Mouse (Mus musculus) embryonic facial prominence, embryonic 12.5 days (tissue): ENCODE results near the gene Sprr2a1. TPM values are rescaled to one million over a fixed set of nuclear protein-coding genes. Genes with fewer than 3 reads are reported as not detected.
"Not testable (repeated sequence)": the region's sequence is repeated elsewhere in the genome, so short reads cannot be mapped to it uniquely, and the experiment has no call there.

Experiments used
- ATAC-seq: fragments of 200-750 bp; cut with Nextera tagmentation; 2 replicates; pipeline ENCODE4 v1.8.0; 2017; ENCODE audit not compliant: insufficient number of reproducible peaks, insufficient read depth, low FRiP score, low TSS enrichment
- H3K27ac ChIP-seq: fragments of 300-500 bp; sonication (generic); 2 replicates; pipeline ENCODE4 v1.5.1; 2016; ENCODE audit warnings: mild to moderate bottlenecking
- H3K27me3 ChIP-seq: fragments of 300-500 bp; sonication (generic); 2 replicates; pipeline ENCODE4 v1.6.1; 2016; ENCODE audit warnings: mild to moderate bottlenecking, moderate library complexity
- H3K36me3 ChIP-seq: fragments of 300-500 bp; sonication (generic); 2 replicates; pipeline ENCODE4 v1.6.1; 2016; ENCODE audit warnings: mild to moderate bottlenecking
- H3K4me1 ChIP-seq: fragments of 300-500 bp; sonication (generic); 2 replicates; pipeline ENCODE4 v1.6.1; 2016
- H3K4me2 ChIP-seq: fragments of 300-500 bp; sonication (generic); replicated peaks from 2 replicates; pipeline ENCODE4 v1.6.1; 2016; ENCODE audit warnings: mild to moderate bottlenecking, moderate library complexity
- H3K4me3 ChIP-seq: fragments of 300-500 bp; sonication (generic); 2 replicates; pipeline ENCODE4 v1.5.1; 2016; ENCODE audit warnings: mild to moderate bottlenecking
- H3K9ac ChIP-seq: fragments of 300-500 bp; sonication (generic); 2 replicates; pipeline ENCODE4 v1.6.1; 2016; ENCODE audit warnings: mild to moderate bottlenecking, moderate library complexity
- H3K9me3 ChIP-seq: fragments of 300-500 bp; sonication (generic); 2 replicates; pipeline ENCODE4 v1.6.1; 2016; ENCODE audit warnings: mild to moderate bottlenecking, moderate library complexity
- WGBS: fragments of 180-500 bp; shearing (Covaris S2); methylation state at CpG from one replicate; pipeline ENCODE4 v1.1.7; 2016; 5-methylcytosine and 5-hydroxymethylcytosine counted together
- polyA plus RNA-seq: library from polyadenylated mRNA; unstranded; fragments of >200 nt; fragmentation: Nextera tagmentation; extraction: Ambion mirVana; gene quantifications from 2 replicates; pipeline ENCODE4 v1.2.1, GENCODE M21; 2016

Sprr2a1 gene
- not detected in 2 replicates for polyA plus RNA-seq

DNA sequence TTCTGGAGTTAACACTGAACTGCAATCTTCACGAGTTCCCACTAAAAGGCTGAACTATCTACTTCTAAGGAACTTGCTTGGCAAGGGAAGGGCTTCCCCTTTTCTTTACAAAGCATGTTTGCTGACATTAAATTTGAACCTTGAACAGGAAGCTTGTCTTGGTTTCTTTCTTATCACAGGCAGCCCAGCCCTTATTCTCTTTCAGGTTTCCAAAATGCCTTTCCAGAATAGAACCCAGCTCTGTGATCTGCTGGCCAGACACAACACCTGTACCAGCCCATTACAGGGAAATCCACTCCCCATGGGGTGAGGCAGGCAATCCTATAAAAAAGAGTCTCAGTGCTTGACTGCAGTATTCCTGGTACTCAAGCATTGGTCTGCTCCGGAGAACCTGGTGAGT, at the start of gene Sprr2a1, which contains the start of gene Sprr2a2:
Sprr2a1 (plus strand) TSS at position 231 of the 400 bp plus-strand sequence.
Sprr2a2 (plus strand) TSS at position 352 of the 400 bp plus-strand sequence.
- not testable (repeated sequence) for H3K4me1 ChIP-seq, H3K9ac ChIP-seq, H3K4me3 ChIP-seq, H3K4me2 ChIP-seq, H3K9me3 ChIP-seq, H3K27ac ChIP-seq, ATAC-seq, H3K27me3 ChIP-seq, H3K36me3 ChIP-seq
- no CpG with 5 or more reads among the region's 2 CpGs for WGBS

DNA sequence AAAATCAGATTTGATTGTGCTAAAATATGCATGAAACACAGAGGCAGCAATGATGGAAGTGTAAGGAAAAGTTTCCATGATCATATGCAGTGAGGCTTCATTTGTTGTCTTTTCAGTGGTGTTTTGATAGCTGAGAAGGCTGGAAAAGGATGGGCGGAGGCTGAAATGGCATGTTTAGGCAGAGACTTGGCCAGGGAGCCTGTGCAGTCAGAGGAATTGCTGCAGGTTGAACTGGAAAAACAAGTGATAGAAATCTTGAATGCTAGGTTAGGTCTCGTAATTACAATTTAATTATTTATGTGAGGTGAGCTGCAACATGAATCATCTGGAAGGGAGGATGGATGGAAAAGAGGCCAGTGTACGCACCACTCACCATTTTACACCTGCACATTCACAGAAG, 45.8 kb upstream of the Sprr2a1 start:
- Histone ChIP-seq H3K36me3 (no peaks in the 10 kb centered on the region), H3K4me2 (no peak overlapping the region), H3K4me3 (no peak overlapping the region), H3K9me3 (no peaks in the 10 kb centered on the region), H3K4me1 (no peaks in the 10 kb centered on the region), H3K27me3 (no peaks in the 10 kb centered on the region), H3K27ac (no peak overlapping the region), H3K9ac (no peak overlapping the region)
- WGBS: 81% methylated on average over 3 of the region's 3 CpGs
- no peak for ATAC-seq

GRCm38 (mm10) chr3:92176880-92177279, 38.7 kb upstream of the Sprr2a1 start:
- Histone ChIP-seq H3K27me3 (no peaks in the 10 kb centered on the region), H3K4me3 (no peak overlapping the region), H3K9ac (no peak overlapping the region), H3K4me2 (no peak overlapping the region), H3K4me1 (no peaks in the 10 kb centered on the region), H3K9me3 (no peaks in the 10 kb centered on the region), H3K36me3 (no peaks in the 10 kb centered on the region), H3K27ac (no peak overlapping the region)
- ATAC-seq: no peak
- WGBS: 63% methylated on average over 1 of the region's 1 CpGs

- ATAC-seq: 0 out of 2 replicates have a peak, but pooled peaks have one; percentile 60
- Histone ChIP-seq H3K4me3 (no peak overlapping the region), H3K4me2 (no peak overlapping the region), H3K9ac (no peak overlapping the region), H3K27me3 (no peaks in the 10 kb centered on the region), H3K27ac (no peak overlapping the region), H3K4me1 (no peaks in the 10 kb centered on the region), H3K36me3 (no peaks in the 10 kb centered on the region), H3K9me3 (no peaks in the 10 kb centered on the region)
- 80% methylated on average over 6 of the region's 6 CpGs for WGBS
These were observed 19.9 kb upstream of the Sprr2a1 start for GRCm38 (mm10) chr3:92195512-92196200.

DNA sequence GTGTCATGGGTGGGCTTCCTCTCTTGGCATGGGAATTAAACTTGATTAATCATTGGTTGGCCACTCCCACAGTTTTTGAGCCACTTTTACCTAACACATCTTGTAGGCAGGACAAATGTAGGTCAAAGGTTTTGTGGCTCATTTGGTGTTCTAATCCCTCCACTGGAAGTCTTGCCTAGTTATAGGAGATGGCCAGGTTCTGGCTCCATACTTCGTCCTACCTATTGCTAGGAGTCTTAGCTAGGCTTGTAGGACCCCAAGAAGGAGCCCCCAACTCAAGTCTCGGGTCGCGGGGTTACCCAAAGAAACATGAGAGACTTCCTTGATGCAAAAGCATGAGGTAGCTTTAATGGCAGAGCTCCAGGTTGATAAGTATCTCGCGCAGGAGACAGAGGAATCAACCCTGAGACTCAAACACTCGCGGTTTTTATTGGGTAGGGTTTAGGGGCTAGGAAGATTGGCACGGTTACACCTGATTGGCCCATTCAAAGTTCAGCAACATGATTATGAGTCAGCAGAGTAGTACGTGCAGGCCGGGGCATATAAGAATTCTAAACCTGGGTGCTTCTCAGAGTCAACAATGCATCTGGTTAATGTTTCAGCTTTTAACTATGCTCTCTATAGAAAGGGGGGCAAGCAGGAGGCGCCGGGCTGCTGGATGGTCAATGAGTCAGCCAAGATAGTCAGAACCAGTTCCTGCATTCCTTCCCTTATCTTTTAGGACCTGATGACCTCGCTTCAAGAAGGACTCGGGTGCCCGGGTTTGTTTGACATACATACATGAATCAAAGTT, 4.3 kb upstream of the Sprr2a1 start:
- not testable (repeated sequence) for H3K36me3 ChIP-seq, H3K9ac ChIP-seq, ATAC-seq, H3K4me1 ChIP-seq, H3K4me3 ChIP-seq, H3K9me3 ChIP-seq, H3K4me2 ChIP-seq, H3K27ac ChIP-seq, H3K27me3 ChIP-seq
- WGBS: no CpG with 5 or more reads among the region's 16 CpGs

GRCm38 (mm10) chr3:92212059-92212458, 3.5 kb upstream of the Sprr2a1 start:
- not testable (repeated sequence) for H3K9ac ChIP-seq, H3K9me3 ChIP-seq, H3K4me2 ChIP-seq, H3K27ac ChIP-seq, H3K27me3 ChIP-seq, H3K36me3 ChIP-seq, ATAC-seq, H3K4me3 ChIP-seq, H3K4me1 ChIP-seq
- WGBS: no CpG with 5 or more reads among the region's 1 CpGs

DNA sequence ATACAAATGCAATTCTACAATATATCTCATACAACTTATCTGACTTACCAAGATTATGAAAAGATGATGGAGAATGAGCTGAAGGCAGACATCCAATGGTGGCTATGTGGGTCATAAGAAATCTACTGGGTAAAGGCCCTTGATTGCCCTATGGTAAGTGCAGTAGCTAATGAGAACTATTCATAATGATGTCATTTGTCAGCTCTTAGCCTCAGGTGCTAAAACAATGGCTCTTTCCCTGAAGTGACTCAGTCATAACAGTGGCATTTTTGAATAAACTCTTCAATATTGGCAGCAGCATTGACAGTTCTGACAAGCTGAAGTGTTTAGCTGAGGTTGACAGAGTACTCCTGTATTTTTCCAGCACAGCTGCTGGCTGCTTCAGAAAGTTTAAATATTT, 1.9 kb upstream of the Sprr2a1 start:
- not testable (repeated sequence) for ATAC-seq, H3K4me1 ChIP-seq

DNA sequence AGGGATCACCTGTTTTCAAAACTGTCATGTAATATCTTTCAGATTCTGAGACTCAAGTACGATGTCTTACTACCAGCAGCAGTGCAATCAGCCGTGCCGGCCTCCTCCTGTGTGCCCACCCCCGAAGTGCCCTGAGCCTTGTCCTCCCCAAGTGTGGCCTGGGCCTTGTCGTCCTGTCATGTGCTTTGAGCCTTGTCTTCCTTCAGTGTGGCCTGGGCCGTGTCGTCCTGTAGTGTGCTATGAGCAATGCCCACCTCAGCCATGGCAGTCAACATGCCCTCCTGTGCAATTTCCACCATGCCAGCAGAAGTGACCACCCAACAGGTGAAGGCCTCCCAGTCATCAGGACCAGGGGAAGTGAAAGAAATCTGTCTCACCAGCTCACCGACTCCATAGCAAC, 3.4 kb downstream of the Sprr2a1 start:
- not testable (repeated sequence) for H3K9ac ChIP-seq, H3K27ac ChIP-seq, H3K9me3 ChIP-seq, H3K4me3 ChIP-seq, H3K4me2 ChIP-seq, H3K4me1 ChIP-seq, H3K27me3 ChIP-seq, H3K36me3 ChIP-seq
- WGBS: no CpG with 5 or more reads among the region's 8 CpGs
- peak; percentile 48; the same call in 1 of the 2 replicates for ATAC-seq

More for the DNA sequence above, 1.9 kb upstream of the Sprr2a1 start:
- H3K4me3 ChIP-seq, H3K27me3 ChIP-seq, H3K36me3 ChIP-seq, H3K4me2 ChIP-seq, H3K9ac ChIP-seq, H3K27ac ChIP-seq, H3K9me3 ChIP-seq: not testable (repeated sequence)

DNA sequence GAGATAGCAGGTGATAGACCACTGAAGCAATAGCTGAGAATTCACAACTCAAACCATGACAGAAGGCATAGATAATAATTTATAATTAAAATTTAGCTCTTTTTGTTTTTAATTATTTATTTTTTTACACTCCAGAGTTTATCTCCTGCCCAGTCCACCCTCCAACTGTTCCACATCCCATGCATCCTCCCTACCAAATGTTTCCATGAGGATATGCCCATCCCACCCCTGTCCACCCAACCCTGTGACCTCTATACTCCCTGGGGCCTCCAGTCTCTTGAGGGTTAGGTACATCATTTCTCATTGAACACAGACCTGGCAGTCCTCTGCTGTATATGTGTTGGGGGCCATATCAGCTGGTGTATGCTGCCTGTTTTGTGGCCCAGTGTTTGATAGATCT, 8.1 kb downstream of the Sprr2a1 start:
- not testable (repeated sequence) for ATAC-seq, H3K4me3 ChIP-seq, H3K36me3 ChIP-seq, H3K27me3 ChIP-seq, H3K27ac ChIP-seq, H3K9ac ChIP-seq, H3K4me2 ChIP-seq, H3K9me3 ChIP-seq, H3K4me1 ChIP-seq

- 78% methylated on average over 3 of the region's 3 CpGs for WGBS
- H3K27me3 ChIP-seq, H3K4me3 ChIP-seq, H3K4me2 ChIP-seq, ATAC-seq, H3K9me3 ChIP-seq, H3K9ac ChIP-seq, H3K36me3 ChIP-seq, H3K27ac ChIP-seq, H3K4me1 ChIP-seq: not testable (repeated sequence)
These were observed 11.8 kb downstream of the Sprr2a1 start for GRCm38 (mm10) chr3:92227410-92227809.

GRCm38 (mm10) chr3:92236463-92237189, 21.0 kb downstream of the Sprr2a1 start:
- WGBS: no CpG with 5 or more reads among the region's 5 CpGs
- H3K27ac ChIP-seq, H3K36me3 ChIP-seq, H3K9ac ChIP-seq, H3K4me2 ChIP-seq, H3K4me3 ChIP-seq, H3K9me3 ChIP-seq, H3K27me3 ChIP-seq, H3K4me1 ChIP-seq, ATAC-seq: not testable (repeated sequence)

DNA sequence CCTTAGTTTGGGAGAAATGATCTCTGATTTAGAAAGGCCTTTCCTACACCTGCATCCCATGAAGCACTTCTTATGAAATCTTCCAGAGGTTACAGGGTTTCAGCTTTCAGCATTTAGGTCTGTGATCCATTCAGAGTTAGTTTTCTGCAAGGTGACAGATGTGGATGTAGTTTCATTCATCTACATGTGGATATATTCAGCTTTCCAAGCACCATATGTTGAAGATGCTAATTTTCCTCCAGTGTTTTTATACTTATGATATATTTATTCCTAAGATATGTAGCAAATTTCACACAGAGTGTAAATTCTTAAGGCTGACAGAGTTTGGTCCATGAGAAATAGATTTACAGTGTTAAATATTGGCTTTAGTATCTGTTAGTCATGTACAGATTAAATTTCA, 23.1 kb downstream of the Sprr2a1 start:
- not testable (repeated sequence) for H3K9ac ChIP-seq, H3K4me1 ChIP-seq, H3K36me3 ChIP-seq, H3K4me2 ChIP-seq, H3K4me3 ChIP-seq, H3K27ac ChIP-seq, H3K9me3 ChIP-seq, H3K27me3 ChIP-seq, ATAC-seq
